Mouse (Mus musculus) MEL (cell line): ENCODE measurements around the gene Acot10. TPM values are rescaled to one million over a fixed set of nuclear protein-coding genes. Genes with fewer than 3 reads are reported as not detected.

ENCODE experiments used
- DNase-seq: peaks from one replicate; pipeline ENCODE4 v3.0.0; 2011; ENCODE audit warnings: low read depth, low spot score
- H3K27ac ChIP-seq: 2 replicates; pipeline ENCODE4 v1.5.1; 2012; ENCODE audit warnings: low read depth, mild to moderate bottlenecking, control low read depth, low read length, moderate library complexity; ENCODE audit not compliant: control insufficient read depth
- H3K27me3 ChIP-seq, 2 experiments: fragments of 150-350 bp in 1 of 2; sonication (generic) in 1 of 2; 2 replicates each; pipeline ENCODE4 v1.6.1; 2012; ENCODE audit warnings: low read length in 2 of 2, mild to moderate bottlenecking in 2 of 2, improper control_type of control experiment in 1 of 2, moderate library complexity in 1 of 2; ENCODE audit not compliant: insufficient read depth in 2 of 2, control insufficient read depth in 1 of 2
- H3K36me3 ChIP-seq, 2 experiments: 2 replicates each; pipeline ENCODE4 v1.6.1; 2012 to 2014; ENCODE audit warnings: low read length in 2 of 2, improper control_type of control experiment in 1 of 2, inconsistent platforms in 1 of 2, mild to moderate bottlenecking in 1 of 2; ENCODE audit not compliant: insufficient read depth in 2 of 2, control insufficient read depth in 1 of 2
- H3K4me1 ChIP-seq, 2 experiments: fragments of 150-350 bp in 1 of 2; sonication (generic) in 1 of 2; 2 replicates each; pipeline ENCODE4 v1.6.1; 2012; ENCODE audit warnings: low read length in 2 of 2, improper control_type of control experiment in 1 of 2, mild to moderate bottlenecking in 1 of 2; ENCODE audit not compliant: insufficient read depth in 2 of 2, control insufficient read depth in 1 of 2
- H3K4me3 ChIP-seq, 2 experiments: fragments of 150-350 bp in 1 of 2; sonication (generic) in 1 of 2; 2 replicates each; pipeline ENCODE4 v1.5.1; 2012; ENCODE audit warnings: low read depth in 2 of 2, low read length in 2 of 2, mild to moderate bottlenecking in 2 of 2, moderate library complexity in 2 of 2, control low read depth in 1 of 2, improper control_type of control experiment in 1 of 2; ENCODE audit not compliant: control insufficient read depth in 1 of 2, insufficient read depth in 1 of 2
- H3K79me2 ChIP-seq: 2 replicates; pipeline ENCODE4 v1.6.1; 2012; ENCODE audit warnings: mild to moderate bottlenecking, low read length, moderate library complexity; ENCODE audit not compliant: control insufficient read depth, poor library complexity, insufficient read depth
- H3K9ac ChIP-seq: 2 replicates; pipeline ENCODE4 v1.6.1; 2012; ENCODE audit warnings: low read depth, mild to moderate bottlenecking, control low read depth, low read length, moderate library complexity; ENCODE audit not compliant: control insufficient read depth, poor library complexity, severe bottlenecking
- H3K9me3 ChIP-seq: fragments of 150-350 bp; sonication (generic); replicated peaks from 2 replicates; pipeline ENCODE4 v1.6.1; 2012; ENCODE audit warnings: mild to moderate bottlenecking, low read length, improper control_type of control experiment, moderate library complexity; ENCODE audit not compliant: insufficient read depth
- CHD1 ChIP-seq: IDR thresholded peaks from 2 replicates; pipeline ENCODE4 v1.6.1; 2012; ENCODE audit warnings: low read depth, mild to moderate bottlenecking, inconsistent platforms, low read length, improper control_type of control experiment
- E2F4 ChIP-seq: IDR thresholded peaks from 2 replicates; pipeline ENCODE4 v1.6.1; 2011; ENCODE audit warnings: low read depth, low read length, improper control_type of control experiment, borderline replicate concordance
- ELF1 ChIP-seq: IDR thresholded peaks from 2 replicates; pipeline ENCODE4 v1.6.1; 2014; ENCODE audit warnings: low read depth, mild to moderate bottlenecking, inconsistent platforms, low read length, improper control_type of control experiment, moderate library complexity
- EP300 ChIP-seq, 2 experiments: IDR thresholded peaks; 2 replicates each; pipeline ENCODE4 v1.6.1; 2011; ENCODE audit warnings: improper control_type of control experiment in 2 of 2, low read length in 2 of 2, low read depth in 1 of 2, mild to moderate bottlenecking in 1 of 2
- ETS1 ChIP-seq: IDR thresholded peaks from 2 replicates; pipeline ENCODE4 v1.6.1; 2012; ENCODE audit warnings: low read depth, mild to moderate bottlenecking, inconsistent platforms, low read length, improper control_type of control experiment, moderate library complexity
- GATA1 ChIP-seq: IDR thresholded peaks from 2 replicates; pipeline ENCODE4 v1.6.1; 2011; ENCODE audit warnings: low read depth, low read length, improper control_type of control experiment
- HCFC1 ChIP-seq: IDR thresholded peaks from 2 replicates; pipeline ENCODE4 v1.6.1; 2012; ENCODE audit warnings: low read depth, mild to moderate bottlenecking, inconsistent platforms, low read length, improper control_type of control experiment, moderate library complexity
- JUND ChIP-seq: IDR thresholded peaks from 2 replicates; pipeline ENCODE4 v1.6.1; 2011; ENCODE audit warnings: low read depth, mild to moderate bottlenecking, improper control_type of control experiment, low read length
- MAX ChIP-seq: IDR thresholded peaks from 2 replicates; pipeline ENCODE4 v1.6.1; 2011; ENCODE audit warnings: low read length, improper control_type of control experiment
- MAZ ChIP-seq: IDR thresholded peaks from 2 replicates; pipeline ENCODE4 v1.6.1; 2012; ENCODE audit warnings: low read depth, mild to moderate bottlenecking, inconsistent platforms, low read length, improper control_type of control experiment
- MXI1 ChIP-seq: IDR thresholded peaks from 2 replicates; pipeline ENCODE4 v1.6.1; 2011; ENCODE audit warnings: mild to moderate bottlenecking, low read depth, low read length, improper control_type of control experiment
- POLR2A ChIP-seq, 2 experiments: IDR thresholded peaks; 2 replicates each; pipeline ENCODE4 v1.6.1; 2011 to 2012; ENCODE audit warnings: low read length in 2 of 2, mild to moderate bottlenecking in 2 of 2, control low read depth in 1 of 2, improper control_type of control experiment in 1 of 2, low read depth in 1 of 2, moderate library complexity in 1 of 2; ENCODE audit not compliant: control insufficient read depth in 1 of 2, insufficient read depth in 1 of 2, poor library complexity in 1 of 2
- POLR2AphosphoS2 ChIP-seq: IDR thresholded peaks from 2 replicates; pipeline ENCODE4 v1.6.1; 2011; ENCODE audit warnings: low read length, improper control_type of control experiment
- POLR2AphosphoS5 ChIP-seq: IDR thresholded peaks from 2 replicates; pipeline ENCODE4 v1.6.1; 2012; ENCODE audit warnings: low read depth, borderline replicate concordance, mild to moderate bottlenecking, inconsistent platforms, low read length, moderate library complexity, mixed read lengths
- SMC3 ChIP-seq: IDR thresholded peaks from 2 replicates; pipeline ENCODE4 v1.6.1; 2011; ENCODE audit warnings: low read depth, low read length, improper control_type of control experiment
- TAL1 ChIP-seq: IDR thresholded peaks from 2 replicates; pipeline ENCODE4 v1.6.1; 2012; ENCODE audit warnings: mild to moderate bottlenecking, inconsistent platforms, low read length, moderate library complexity, mixed read lengths
- TBP ChIP-seq: IDR thresholded peaks from 2 replicates; pipeline ENCODE4 v1.8.0; 2011; ENCODE audit warnings: low read depth, low read length, improper control_type of control experiment
- USF2 ChIP-seq, 2 experiments: IDR thresholded peaks; 2 replicates each; pipeline ENCODE4 v1.6.1; 2011 to 2012; ENCODE audit warnings: improper control_type of control experiment in 2 of 2, low read length in 2 of 2, borderline replicate concordance in 1 of 2, inconsistent platforms in 1 of 2, low read depth in 1 of 2, mild to moderate bottlenecking in 1 of 2; ENCODE audit not compliant: insufficient read depth in 1 of 2
- ZC3H11A ChIP-seq: IDR thresholded peaks from 2 replicates; pipeline ENCODE4 v1.6.1; 2012; ENCODE audit warnings: low read depth, mild to moderate bottlenecking, inconsistent platforms, low read length, improper control_type of control experiment
- ZKSCAN1 ChIP-seq: IDR thresholded peaks from 2 replicates; pipeline ENCODE4 v1.6.1; 2012; ENCODE audit warnings: low read depth, mild to moderate bottlenecking, inconsistent platforms, low read length, improper control_type of control experiment, moderate library complexity
- ZNF384 ChIP-seq: IDR thresholded peaks from 2 replicates; pipeline ENCODE4 v1.6.1; 2012; ENCODE audit warnings: low read depth, mild to moderate bottlenecking, inconsistent platforms, low read length, improper control_type of control experiment
- polyA plus RNA-seq, 2 experiments: library from polyadenylated mRNA; stranded (reverse) in 1 of 2; unstranded in 1 of 2; fragments of >175 nt in 1 of 2; fragments of >200 nt in 1 of 2; gene quantifications; 2 replicates each; pipeline versions ENCODE4 v1.2.1 to v1.2.4; 2012; ENCODE audit warnings: low replicate concordance in 2 of 2, low read depth in 1 of 2; ENCODE audit not compliant: insufficient read length in 2 of 2, insufficient read depth in 1 of 2, missing spikeins in 1 of 2
- total RNA-seq: library from RNA; depleted of rRNA; stranded (reverse); fragments of 300-350 nt; gene quantifications from 2 replicates; pipeline ENCODE4 v1.2.3, GENCODE M21; 2012

The Acot10 gene
- total and polyA plus RNA-seq, 3 experiments, result 0.10 to 0.31 TPM; not detected in 1

- H3K27me3 ChIP-seq, result no peaks in the 10 kb centered on the region
- H3K36me3 ChIP-seq, result no peaks in the 10 kb centered on the region
- H3K4me3 ChIP-seq, result no peak overlapping the region
- TF ChIP-seq ELF1, result no peak
- TF ChIP-seq POLR2A (IDR thresholded peaks at IDR 0.05; ENCODE audit: control insufficient read depth in 1 of 2, insufficient read depth in 1 of 2, low read depth in 1 of 2, low read length in 2 of 2, poor library complexity in 1 of 2), result no peak
- no peak for TF ChIP-seq MXI1
- TF ChIP-seq TBP, result no peak
- no peak for TF ChIP-seq JUND
- no peak for TF ChIP-seq EP300 (IDR thresholded peaks at IDR 0.05; ENCODE audit: low read depth in 1 of 2, low read length in 2 of 2)
- TF ChIP-seq MAX, result no peak
- no peak for TF ChIP-seq SMC3
- no peak for TF ChIP-seq ZC3H11A
- no peak for TF ChIP-seq ZNF384
- TF ChIP-seq POLR2AphosphoS5, result no peak
- no peak for TF ChIP-seq HCFC1
- no peak for TF ChIP-seq MAZ
- no peak for TF ChIP-seq CHD1
- no peak for TF ChIP-seq TAL1
- TF ChIP-seq ZKSCAN1, result no peak
- TF ChIP-seq E2F4, result no peak
- no peak for TF ChIP-seq POLR2AphosphoS2
- no peak for TF ChIP-seq ETS1
- no peak overlapping the region for H3K9ac ChIP-seq
- no peak overlapping the region for H3K27ac ChIP-seq
- no peak for DNase-seq
- H3K9me3 ChIP-seq, result no peaks in the 10 kb centered on the region
- no peaks in the 10 kb centered on the region for H3K4me1 ChIP-seq
- H3K79me2 ChIP-seq, result no peaks in the 10 kb centered on the region
These were observed 23.6 kb downstream of the Acot10 start for GRCm38 (mm10) chr15:20642905-20643414.

GRCm38 (mm10) chr15:20639155-20639554, 27.4 kb downstream of the Acot10 start:
- Histone ChIP-seq H3K4me1 (no peaks in the 10 kb centered on the region), H3K36me3 (no peaks in the 10 kb centered on the region)

More at GRCm38 (mm10) chr15:20639155-20639554, 27.4 kb downstream of the Acot10 start:
- DNase-seq, result no peak
- Histone ChIP-seq H3K9me3 (no peaks in the 10 kb centered on the region), H3K9ac (no peak overlapping the region), H3K27me3 (no peaks in the 10 kb centered on the region), H3K79me2 (no peaks in the 10 kb centered on the region), H3K4me3 (no peak overlapping the region), H3K27ac (no peak overlapping the region)
- TF ChIP-seq GATA1 (no peak), USF2 (IDR thresholded peaks at IDR 0.05; ENCODE audit: borderline replicate concordance in 1 of 2, insufficient read depth in 1 of 2, low read depth in 1 of 2, low read length in 2 of 2) (no peak), ZC3H11A (no peak)
